Mouse (Mus musculus): Measurements from ENCODE around the gene Gm20721. TPM values are rescaled to one million over a fixed set of nuclear protein-coding genes. Genes with fewer than 3 reads are reported as not detected.
A peak's percentile ranks its signal among the peaks of the same experiment; 100 is the strongest.

The Gm20721 gene
- polyA plus RNA-seq, 1 experiment from 2014 or later, result 23.1 TPM

GRCm38 (mm10) chr2:174312118-174312647 is 34.3 kb downstream of the Gm20721 start:
- H3K36me3 ChIP-seq (replicated peaks; ENCODE audit: control insufficient read depth, insufficient read depth, low read depth, low read length), result no peaks in the 10 kb centered on the region
- no peak overlapping the region for H3K9ac ChIP-seq (replicated peaks; ENCODE audit: low read length)
- ATAC-seq (replicated peaks; ENCODE audit: insufficient number of reproducible peaks, low FRiP score, low TSS enrichment, low read depth) (peak; percentile 70), DNase-seq (ENCODE audit: low spot score) (peak; percentile 82)
- 43% methylated on average over 4 of the region's 4 CpGs for WGBS
- H3K27me3 ChIP-seq (ENCODE audit: control insufficient read depth, insufficient read depth, low read length), result no peaks in the 10 kb centered on the region
- H3K4me3 ChIP-seq (ENCODE audit: low read depth, low read length), result no peak overlapping the region
- no peaks in the 10 kb centered on the region for H3K9me3 ChIP-seq (replicated peaks; ENCODE audit: control insufficient read depth, low read length)
- H3K27ac ChIP-seq (replicated peaks; ENCODE audit: low read depth, low read length), result no peak overlapping the region
- no peaks in the 10 kb centered on the region for H3K4me1 ChIP-seq (ENCODE audit: control insufficient read depth, insufficient read depth, low read length)
- no peak overlapping the region for H3K4me2 ChIP-seq (ENCODE audit: low read depth, low read length)

GRCm38 (mm10) chr2:174311613-174312012 is 34.9 kb downstream of the Gm20721 start:
- Histone ChIP-seq H3K4me1 (ENCODE audit: control insufficient read depth, insufficient read depth, low read length) (no peaks in the 10 kb centered on the region), H3K9me3 (replicated peaks; ENCODE audit: control insufficient read depth, low read length) (no peaks in the 10 kb centered on the region), H3K27me3 (ENCODE audit: control insufficient read depth, insufficient read depth, low read length) (no peaks in the 10 kb centered on the region), H3K4me3 (ENCODE audit: low read depth, low read length) (no peak overlapping the region), H3K9ac (replicated peaks; ENCODE audit: low read length) (no peak overlapping the region), H3K27ac (replicated peaks; ENCODE audit: low read depth, low read length) (no peak overlapping the region), H3K4me2 (ENCODE audit: low read depth, low read length) (no peak overlapping the region), H3K36me3 (replicated peaks; ENCODE audit: control insufficient read depth, insufficient read depth, low read depth, low read length) (no peaks in the 10 kb centered on the region)
- ATAC-seq (replicated peaks; ENCODE audit: insufficient number of reproducible peaks, low FRiP score, low TSS enrichment, low read depth) (no peak), DNase-seq (ENCODE audit: low spot score) (no peak)
- 55% methylated on average over 1 of the region's 1 CpGs for WGBS

GRCm38 (mm10) chr2:174310913-174311514 is 35.5 kb downstream of the Gm20721 start:
- Histone ChIP-seq H3K9ac (replicated peaks; ENCODE audit: low read length) (no peak overlapping the region), H3K9me3 (replicated peaks; ENCODE audit: control insufficient read depth, low read length) (no peaks in the 10 kb centered on the region), H3K4me2 (ENCODE audit: low read depth, low read length) (no peak overlapping the region), H3K27ac (replicated peaks; ENCODE audit: low read depth, low read length) (no peak overlapping the region), H3K4me3 (ENCODE audit: low read depth, low read length) (no peak overlapping the region), H3K4me1 (ENCODE audit: control insufficient read depth, insufficient read depth, low read length) (no peaks in the 10 kb centered on the region), H3K27me3 (ENCODE audit: control insufficient read depth, insufficient read depth, low read length) (no peaks in the 10 kb centered on the region), H3K36me3 (replicated peaks; ENCODE audit: control insufficient read depth, insufficient read depth, low read depth, low read length) (no peaks in the 10 kb centered on the region)
- DNase-seq (ENCODE audit: low spot score) (peak; percentile 88), ATAC-seq (replicated peaks; ENCODE audit: insufficient number of reproducible peaks, low FRiP score, low TSS enrichment, low read depth) (peak; percentile 58)
- 12% methylated on average over 7 of the region's 7 CpGs for WGBS

GRCm38 (mm10) chr2:174307903-174308302 is 38.6 kb downstream of the Gm20721 start:
- ATAC-seq (replicated peaks; ENCODE audit: insufficient number of reproducible peaks, low FRiP score, low TSS enrichment, low read depth), result no peak
- DNase-seq (ENCODE audit: low spot score), result no peak
- no peaks in the 10 kb centered on the region for H3K4me1 ChIP-seq (ENCODE audit: control insufficient read depth, insufficient read depth, low read length)
- no peaks in the 10 kb centered on the region for H3K9me3 ChIP-seq (replicated peaks; ENCODE audit: control insufficient read depth, low read length)
- 76% methylated on average over 3 of the region's 3 CpGs for WGBS
- no peak overlapping the region for H3K4me2 ChIP-seq (ENCODE audit: low read depth, low read length)
- no peak overlapping the region for H3K27ac ChIP-seq (replicated peaks; ENCODE audit: low read depth, low read length)
- H3K36me3 ChIP-seq (replicated peaks; ENCODE audit: control insufficient read depth, insufficient read depth, low read depth, low read length), result no peaks in the 10 kb centered on the region
- H3K27me3 ChIP-seq (ENCODE audit: control insufficient read depth, insufficient read depth, low read length), result no peaks in the 10 kb centered on the region
- no peak overlapping the region for H3K9ac ChIP-seq (replicated peaks; ENCODE audit: low read length)
- no peak overlapping the region for H3K4me3 ChIP-seq (ENCODE audit: low read depth, low read length)

- no peaks in the 10 kb centered on the region for H3K36me3 ChIP-seq (replicated peaks; ENCODE audit: control insufficient read depth, insufficient read depth, low read depth, low read length)
- no peak overlapping the region for H3K4me3 ChIP-seq (ENCODE audit: low read depth, low read length)
- H3K9me3 ChIP-seq (replicated peaks; ENCODE audit: control insufficient read depth, low read length), result peaks cover 1% of the 10 kb centered on the region; the same call in 1 of the 2 replicates
- no peak overlapping the region for H3K4me2 ChIP-seq (ENCODE audit: low read depth, low read length)
- DNase-seq (ENCODE audit: low spot score), result no peak
- H3K9ac ChIP-seq (replicated peaks; ENCODE audit: low read length), result no peak overlapping the region
- no peak overlapping the region for H3K27ac ChIP-seq (replicated peaks; ENCODE audit: low read depth, low read length)
- H3K4me1 ChIP-seq (ENCODE audit: control insufficient read depth, insufficient read depth, low read length), result no peaks in the 10 kb centered on the region
- no peak for ATAC-seq (replicated peaks; ENCODE audit: insufficient number of reproducible peaks, low FRiP score, low TSS enrichment, low read depth)
- H3K27me3 ChIP-seq (ENCODE audit: control insufficient read depth, insufficient read depth, low read length), result no peaks in the 10 kb centered on the region
- WGBS, result 4% methylated on average over 5 of the region's 5 CpGs
These were observed 40.9 kb downstream of the Gm20721 start for GRCm38 (mm10) chr2:174305646-174306045.

- Histone ChIP-seq H3K4me2 (ENCODE audit: low read depth, low read length) (no peak overlapping the region), H3K9me3 (replicated peaks; ENCODE audit: control insufficient read depth, low read length) (peaks cover 27% of the 10 kb centered on the region), H3K27ac (replicated peaks; ENCODE audit: low read depth, low read length) (no peak overlapping the region), H3K9ac (replicated peaks; ENCODE audit: low read length) (no peak overlapping the region), H3K4me3 (ENCODE audit: low read depth, low read length) (no peak overlapping the region), H3K4me1 (ENCODE audit: control insufficient read depth, insufficient read depth, low read length) (no peaks in the 10 kb centered on the region), H3K36me3 (replicated peaks; ENCODE audit: control insufficient read depth, insufficient read depth, low read depth, low read length) (no peaks in the 10 kb centered on the region), H3K27me3 (ENCODE audit: control insufficient read depth, insufficient read depth, low read length) (peaks cover 21% of the 10 kb centered on the region)
- ATAC-seq (replicated peaks; ENCODE audit: insufficient number of reproducible peaks, low FRiP score, low TSS enrichment, low read depth), result no peak
- no peak for DNase-seq (ENCODE audit: low spot score)
- 31% methylated on average over 6 of the region's 6 CpGs for whole genome bisulfite sequencing
These were observed 44.0 kb downstream of the Gm20721 start for GRCm38 (mm10) chr2:174302526-174302925.

GRCm38 (mm10) chr2:174300666-174301065 is 45.8 kb downstream of the Gm20721 start:
- Histone ChIP-seq H3K4me1 (ENCODE audit: control insufficient read depth, insufficient read depth, low read length) (no peaks in the 10 kb centered on the region), H3K9me3 (replicated peaks; ENCODE audit: control insufficient read depth, low read length) (peaks cover 32% of the 10 kb centered on the region), H3K27ac (replicated peaks; ENCODE audit: low read depth, low read length) (no peak overlapping the region), H3K36me3 (replicated peaks; ENCODE audit: control insufficient read depth, insufficient read depth, low read depth, low read length) (no peaks in the 10 kb centered on the region), H3K4me3 (ENCODE audit: low read depth, low read length) (peak overlapping the region; percentile 31), H3K4me2 (ENCODE audit: low read depth, low read length) (peak overlapping the region; percentile 72), H3K9ac (replicated peaks; ENCODE audit: low read length) (peak overlapping the region; percentile 37; the same call in 1 of the 2 replicates), H3K27me3 (ENCODE audit: control insufficient read depth, insufficient read depth, low read length) (peaks cover 26% of the 10 kb centered on the region)
- ATAC-seq (replicated peaks; ENCODE audit: insufficient number of reproducible peaks, low FRiP score, low TSS enrichment, low read depth) (no peak), DNase-seq (ENCODE audit: low spot score) (no peak)
- 48% methylated on average over 22 of the region's 22 CpGs for WGBS

- Histone ChIP-seq H3K27ac (replicated peaks; ENCODE audit: low read depth, low read length) (no peak overlapping the region), H3K9me3 (replicated peaks; ENCODE audit: control insufficient read depth, low read length) (peaks cover 34% of the 10 kb centered on the region), H3K36me3 (replicated peaks; ENCODE audit: control insufficient read depth, insufficient read depth, low read depth, low read length) (no peaks in the 10 kb centered on the region), H3K27me3 (ENCODE audit: control insufficient read depth, insufficient read depth, low read length) (peaks cover 26% of the 10 kb centered on the region), H3K9ac (replicated peaks; ENCODE audit: low read length) (peak overlapping the region; percentile 37; the same call in 1 of the 2 replicates), H3K4me3 (ENCODE audit: low read depth, low read length) (peak overlapping the region; percentile 31), H3K4me2 (ENCODE audit: low read depth, low read length) (peak overlapping the region; percentile 72), H3K4me1 (ENCODE audit: control insufficient read depth, insufficient read depth, low read length) (no peaks in the 10 kb centered on the region)
- DNase-seq (ENCODE audit: low spot score) (no peak), ATAC-seq (replicated peaks; ENCODE audit: insufficient number of reproducible peaks, low FRiP score, low TSS enrichment, low read depth) (no peak)
- 51% methylated on average over 27 of the region's 27 CpGs for WGBS
These were observed 46.3 kb downstream of the Gm20721 start for GRCm38 (mm10) chr2:174300186-174300585.

Data from embryonic facial prominence, embryonic 11.5 days (tissue).